Mouse (Mus musculus) mouse trophoblast stem cell (cell line): ENCODE data around the gene F830045P16Rik.
"Not testable (repeated sequence)": the region's sequence is repeated elsewhere in the genome, so short reads cannot be mapped to it uniquely, and the experiment has no call there.

Experiments
- in situ Hi-C, 2 experiments: fragments of 300-500 bp; cut with MseI, MboI; formaldehyde crosslinking; loops; 2 replicates in 1 of 2; 3 replicates in 1 of 2; pipeline ENCODE4 v1.15.1; 2025

The F830045P16Rik gene

GRCm38 (mm10) chr2:129489496-129490285 is 46.7 kb downstream of the F830045P16Rik start:
- in situ Hi-C loops = no loop called here

GRCm38 (mm10) chr2:129483150-129483549 is 53.3 kb downstream of the F830045P16Rik start:
- in situ Hi-C loops = no loop called here

GRCm38 (mm10) chr2:129471905-129472304 is 64.5 kb downstream of the F830045P16Rik start:
- in situ Hi-C loops = no loop called here

GRCm38 (mm10) chr2:129470839-129471238 is 65.6 kb downstream of the F830045P16Rik start:
- in situ Hi-C loops = no loop called here

GRCm38 (mm10) chr2:129438772-129439171 is 97.6 kb downstream of the F830045P16Rik start:
- in situ Hi-C loops = not testable (repeated sequence)

- in situ Hi-C loops = no loop called here
Observed at GRCm38 (mm10) chr2:129435154-129435553, 101.2 kb downstream of the F830045P16Rik start.

- in situ Hi-C loops = loop anchor here (10.0 to 25.0 kb wide), 2 partner anchors 129 to 261 kb away; partner anchors contain the start of gene Ckap2l (in 1 of the 2)
Observed at GRCm38 (mm10) chr2:129423741-129424140, 112.7 kb downstream of the F830045P16Rik start.

- in situ Hi-C loops = loop anchor here (10.0 to 25.0 kb wide), 2 partner anchors 126 to 259 kb away; partner anchors contain the start of gene Ckap2l (in 1 of the 2)
Observed at GRCm38 (mm10) chr2:129420897-129421561, 115.4 kb downstream of the F830045P16Rik start.

- in situ Hi-C loops = loop anchor here in 1 of 2 experiments (25.0 kb wide), 1 partner anchor 257 kb away; no protein-coding TSS in a partner anchor
Observed at GRCm38 (mm10) chr2:129419361-129419880, 117.0 kb downstream of the F830045P16Rik start.

GRCm38 (mm10) chr2:129414593-129414992 is 121.8 kb downstream of the F830045P16Rik start:
- in situ Hi-C loops = loop anchor here in 1 of 2 experiments (25.0 kb wide), 1 partner anchor 252 kb away; no protein-coding TSS in a partner anchor

GRCm38 (mm10) chr2:129413488-129413887 is 122.9 kb downstream of the F830045P16Rik start:
- in situ Hi-C loops = loop anchor here in 1 of 2 experiments (25.0 kb wide), 1 partner anchor 251 kb away; no protein-coding TSS in a partner anchor

GRCm38 (mm10) chr2:129411651-129412050 is 124.8 kb downstream of the F830045P16Rik start:
- in situ Hi-C loops = loop anchor here in 1 of 2 experiments (25.0 kb wide), 1 partner anchor 249 kb away; no protein-coding TSS in a partner anchor

- in situ Hi-C loops = loop anchor here in 1 of 2 experiments (25.0 kb wide), 1 partner anchor 248 kb away; no protein-coding TSS in a partner anchor
Observed at GRCm38 (mm10) chr2:129410344-129410743, 126.1 kb downstream of the F830045P16Rik start.

GRCm38 (mm10) chr2:129408476-129408875 is 127.9 kb downstream of the F830045P16Rik start:
- in situ Hi-C loops = loop anchor here in 1 of 2 experiments (25.0 kb wide), 1 partner anchor 246 kb away; no protein-coding TSS in a partner anchor
